Mouse (Mus musculus): Measurements from ENCODE around the gene Ndufaf7.

Gene Ndufaf7

GRCm38 (mm10) chr17:78936466-78937228, at the start of gene Ndufaf7, which contains the start of gene Cebpz:
Gene Ndufaf7, plus strand, starts transcription at chr17:78937136.
Gene Cebpz, minus strand, starts transcription at chr17:78937066.
- peak; percentile 97 to 98 for DNase-seq

- no peak for DNase-seq
Measured at GRCm38 (mm10) chr17:78888554-78888953, 48.4 kb upstream of the Ndufaf7 start.

- DNase-seq: no peak
Measured at GRCm38 (mm10) chr17:78889184-78889583, 47.8 kb upstream of the Ndufaf7 start.

- no peak for DNase-seq
Measured at GRCm38 (mm10) chr17:78891020-78891419, 45.9 kb upstream of the Ndufaf7 start.

GRCm38 (mm10) chr17:78894991-78895390, 41.9 kb upstream of the Ndufaf7 start:
- no peak for DNase-seq

- DNase-seq: peak; percentile 55 to 70
Measured at GRCm38 (mm10) chr17:78895394-78895793, 41.5 kb upstream of the Ndufaf7 start.

- DNase-seq: no peak
Measured at GRCm38 (mm10) chr17:78903158-78903557, 33.8 kb upstream of the Ndufaf7 start.

GRCm38 (mm10) chr17:78906892-78907291, 30.0 kb upstream of the Ndufaf7 start, which contains the start of gene Sult6b1:
Gene Sult6b1, minus strand, starts transcription at chr17:78906992.
- no peak for DNase-seq

GRCm38 (mm10) chr17:78909374-78909773, 27.6 kb upstream of the Ndufaf7 start:
- no peak for DNase-seq

GRCm38 (mm10) chr17:78912861-78913281, 24.1 kb upstream of the Ndufaf7 start:
- peak; percentile 26 to 38 for DNase-seq

- DNase-seq: no peak
Measured at GRCm38 (mm10) chr17:78913921-78914320, 23.0 kb upstream of the Ndufaf7 start.

- no peak for DNase-seq
Measured at GRCm38 (mm10) chr17:78915772-78916171, 21.2 kb upstream of the Ndufaf7 start.

GRCm38 (mm10) chr17:78916369-78916813, 20.5 kb upstream of the Ndufaf7 start, which contains the start of gene Cebpzos:
Gene Cebpzos, plus strand, starts transcription at chr17:78916500.
- peak; percentile 89 to 92 for DNase-seq

GRCm38 (mm10) chr17:78916899-78917298, 20.0 kb upstream of the Ndufaf7 start:
- DNase-seq: no peak

GRCm38 (mm10) chr17:78917696-78918095, 19.2 kb upstream of the Ndufaf7 start:
- DNase-seq: no peak

- DNase-seq: no peak
Measured at GRCm38 (mm10) chr17:78935857-78936256, 1.1 kb upstream of the Ndufaf7 start.

GRCm38 (mm10) chr17:78937229-78937853, 405 bp downstream of the Ndufaf7 start:
- DNase-seq: peak in 1 of 2 experiments; percentile 6

GRCm38 (mm10) chr17:78938927-78939326, 2.0 kb downstream of the Ndufaf7 start:
- no peak for DNase-seq

GRCm38 (mm10) chr17:78942579-78942978, 5.6 kb downstream of the Ndufaf7 start:
- DNase-seq: no peak

- no peak for DNase-seq
Measured at GRCm38 (mm10) chr17:78951225-78951624, 14.3 kb downstream of the Ndufaf7 start.

- DNase-seq: no peak
Measured at GRCm38 (mm10) chr17:78952070-78952469, 15.1 kb downstream of the Ndufaf7 start.

- DNase-seq: no peak
Measured at GRCm38 (mm10) chr17:78953240-78953639, 16.3 kb downstream of the Ndufaf7 start.

GRCm38 (mm10) chr17:78959473-78959872, 22.5 kb downstream of the Ndufaf7 start:
- no peak for DNase-seq

GRCm38 (mm10) chr17:78964387-78964786, 27.5 kb downstream of the Ndufaf7 start:
- DNase-seq: no peak
